Mouse (Mus musculus) embryonic facial prominence, embryonic 11.5 days (tissue): ENCODE data around the gene Atg9b. TPM values are rescaled to one million over a fixed set of nuclear protein-coding genes. Genes with fewer than 3 reads are reported as not detected.

Experiments used
- ATAC-seq: fragments of 200-750 bp; cut with Nextera tagmentation; replicated peaks from 2 replicates; pipeline ENCODE4 v1.8.0; 2017; ENCODE audit warnings: low read depth; ENCODE audit not compliant: insufficient number of reproducible peaks, low FRiP score, low TSS enrichment
- DNase-seq: peaks from one replicate; pipeline ENCODE4 v3.0.0-alpha.2; 2015; ENCODE audit warnings: low spot score
- H3K27ac ChIP-seq: fragments of 300-500 bp; sonication (generic); replicated peaks from 2 replicates; pipeline ENCODE4 v1.5.1; 2014; ENCODE audit warnings: mild to moderate bottlenecking, low read depth, low read length, control low read depth
- H3K27me3 ChIP-seq: fragments of 300-500 bp; sonication (generic); 2 replicates; pipeline ENCODE4 v1.6.1; 2014; ENCODE audit warnings: mild to moderate bottlenecking, low read length, moderate library complexity, mixed read lengths; ENCODE audit not compliant: control insufficient read depth, insufficient read depth
- H3K36me3 ChIP-seq: fragments of 300-500 bp; sonication (generic); replicated peaks from 2 replicates; pipeline ENCODE4 v1.6.1; 2014; ENCODE audit warnings: low read depth, mild to moderate bottlenecking, low read length, moderate library complexity, mixed read lengths; ENCODE audit not compliant: control insufficient read depth, insufficient read depth
- H3K4me1 ChIP-seq: fragments of 300-500 bp; sonication (generic); 2 replicates; pipeline ENCODE4 v1.6.1; 2014; ENCODE audit warnings: low read length, mixed read lengths; ENCODE audit not compliant: control insufficient read depth, insufficient read depth
- H3K4me2 ChIP-seq: fragments of 300-500 bp; sonication (generic); 2 replicates; pipeline ENCODE4 v1.6.1; 2014; ENCODE audit warnings: low read depth, mild to moderate bottlenecking, control low read depth, low read length, moderate library complexity
- H3K4me3 ChIP-seq: fragments of 300-500 bp; sonication (generic); 2 replicates; pipeline ENCODE4 v1.5.1; 2014; ENCODE audit warnings: low read depth, low read length, control low read depth
- H3K9ac ChIP-seq: fragments of 300-500 bp; sonication (generic); replicated peaks from 2 replicates; pipeline ENCODE4 v1.6.1; 2014; ENCODE audit warnings: mild to moderate bottlenecking, control low read depth, low read length
- H3K9me3 ChIP-seq: fragments of 300-500 bp; sonication (generic); replicated peaks from 2 replicates; pipeline ENCODE4 v1.6.1; 2016; ENCODE audit warnings: mild to moderate bottlenecking, low read length, inconsistent platforms, mixed read lengths; ENCODE audit not compliant: control insufficient read depth
- WGBS: fragments of 180-500 bp; shearing (Covaris S2); extraction: QIAGEN DNeasy Blood & Tissue Kit; methylation state at CpG from one replicate; pipeline ENCODE4 v1.1.7; 2014; 5-methylcytosine and 5-hydroxymethylcytosine counted together
- polyA plus RNA-seq: library from polyadenylated mRNA; unstranded; fragments of >200 nt; fragmentation: Nextera tagmentation; extraction: Ambion mirVana; gene quantifications from 2 replicates; pipeline ENCODE4 v1.2.1, GENCODE M21; 2014

Atg9b gene
- polyA plus RNA-seq, 1 experiment from 2014 or later = 0.21 TPM

- Histone ChIP-seq H3K9me3 (no peaks in the 10 kb centered on the region), H3K27ac (peak overlapping the region; percentile 71), H3K4me2 (no peak overlapping the region), H3K9ac (0 out of 2 replicates have a peak overlapping the region, but pooled peaks have one; percentile 27), H3K4me1 (peaks cover 12% of the 10 kb centered on the region), H3K4me3 (no peak overlapping the region), H3K36me3 (no peaks in the 10 kb centered on the region), H3K27me3 (peaks cover 14% of the 10 kb centered on the region)
- peak; percentile 67 for DNase-seq
- peak; percentile 47; the same call in 1 of the 2 replicates for ATAC-seq
- whole genome bisulfite sequencing = 10% methylated on average over 2 of the region's 2 CpGs
These were observed 47.9 kb downstream of the Atg9b start for GRCm38 (mm10) chr5:24343977-24344436.

- no peaks in the 10 kb centered on the region for H3K9me3 ChIP-seq
- no peak overlapping the region for H3K27ac ChIP-seq
- no peaks in the 10 kb centered on the region for H3K36me3 ChIP-seq
- no peak overlapping the region for H3K9ac ChIP-seq
- peaks cover 8% of the 10 kb centered on the region for H3K27me3 ChIP-seq
- peaks cover 7% of the 10 kb centered on the region for H3K4me1 ChIP-seq
- no peak for ATAC-seq
- no peak for DNase-seq
- no peak overlapping the region for H3K4me3 ChIP-seq
- no peak overlapping the region for H3K4me2 ChIP-seq
These were observed 48.6 kb downstream of the Atg9b start for GRCm38 (mm10) chr5:24343379-24343778.

- no peak overlapping the region for H3K4me2 ChIP-seq
- no peak overlapping the region for H3K27ac ChIP-seq
- no peak overlapping the region for H3K4me3 ChIP-seq
These were observed 49.0 kb downstream of the Atg9b start for GRCm38 (mm10) chr5:24342966-24343365.

GRCm38 (mm10) chr5:24342205-24342963 lies 49.6 kb downstream of the Atg9b start:
- Histone ChIP-seq H3K4me1 (peaks cover 7% of the 10 kb centered on the region), H3K36me3 (no peaks in the 10 kb centered on the region), H3K4me2 (no peak overlapping the region), H3K9ac (no peak overlapping the region), H3K27ac (no peak overlapping the region), H3K4me3 (no peak overlapping the region), H3K27me3 (no peaks in the 10 kb centered on the region), H3K9me3 (no peaks in the 10 kb centered on the region)
- WGBS = 80% methylated on average over 14 of the region's 14 CpGs
- no peak for ATAC-seq
- DNase-seq = no peak

More at GRCm38 (mm10) chr5:24342966-24343365, 49.0 kb downstream of the Atg9b start:
- no peak for DNase-seq
- 48% methylated on average over 8 of the region's 8 CpGs for WGBS
- H3K9ac ChIP-seq = no peak overlapping the region
- peaks cover 7% of the 10 kb centered on the region for H3K4me1 ChIP-seq
- H3K9me3 ChIP-seq = no peaks in the 10 kb centered on the region
- H3K27me3 ChIP-seq = peaks cover 4% of the 10 kb centered on the region
- ATAC-seq = no peak
- no peaks in the 10 kb centered on the region for H3K36me3 ChIP-seq

- Histone ChIP-seq H3K27me3 (no peaks in the 10 kb centered on the region), H3K4me2 (no peak overlapping the region), H3K36me3 (no peaks in the 10 kb centered on the region), H3K4me3 (no peak overlapping the region), H3K9me3 (no peaks in the 10 kb centered on the region), H3K4me1 (no peaks in the 10 kb centered on the region), H3K9ac (no peak overlapping the region), H3K27ac (no peak overlapping the region; the same call in 1 of the 2 replicates)
- no peak for DNase-seq
- 59% methylated on average over 2 of the region's 2 CpGs for WGBS
- ATAC-seq = no peak
These were observed 54.1 kb downstream of the Atg9b start for GRCm38 (mm10) chr5:24337821-24338220.

- H3K36me3 ChIP-seq = no peaks in the 10 kb centered on the region
- no peak overlapping the region; the same call in 1 of the 2 replicates for H3K27ac ChIP-seq
- H3K27me3 ChIP-seq = no peaks in the 10 kb centered on the region
- no peaks in the 10 kb centered on the region for H3K4me1 ChIP-seq
- H3K4me2 ChIP-seq = no peak overlapping the region
- no peak for DNase-seq
- ATAC-seq = no peak; the same call in 1 of the 2 replicates
- no peak overlapping the region for H3K9ac ChIP-seq
- H3K9me3 ChIP-seq = no peaks in the 10 kb centered on the region
- H3K4me3 ChIP-seq = no peak overlapping the region
- 26% methylated on average over 9 of the region's 9 CpGs for WGBS
These were observed 54.6 kb downstream of the Atg9b start for GRCm38 (mm10) chr5:24337366-24337765.

GRCm38 (mm10) chr5:24335888-24336511 lies 55.9 kb downstream of the Atg9b start:
- Histone ChIP-seq H3K4me2 (no peak overlapping the region), H3K27ac (no peak overlapping the region), H3K4me1 (no peaks in the 10 kb centered on the region), H3K27me3 (no peaks in the 10 kb centered on the region), H3K9me3 (no peaks in the 10 kb centered on the region), H3K4me3 (no peak overlapping the region), H3K9ac (no peak overlapping the region), H3K36me3 (no peaks in the 10 kb centered on the region)
- peak; percentile 54 for DNase-seq
- ATAC-seq = peak; percentile 79
- 14% methylated on average over 3 of the region's 3 CpGs for WGBS

- Histone ChIP-seq H3K4me3 (no peak overlapping the region), H3K9me3 (no peaks in the 10 kb centered on the region), H3K27me3 (no peaks in the 10 kb centered on the region), H3K4me2 (no peak overlapping the region), H3K36me3 (no peaks in the 10 kb centered on the region), H3K4me1 (peaks cover under 1% of the 10 kb centered on the region), H3K27ac (no peak overlapping the region), H3K9ac (no peak overlapping the region)
- ATAC-seq (no peak), DNase-seq (no peak)
- 12% methylated on average over 3 of the region's 3 CpGs for WGBS
These were observed 57.2 kb downstream of the Atg9b start for GRCm38 (mm10) chr5:24334749-24335148.
